Mouse (Mus musculus) spleen, adult 12 weeks (tissue): ENCODE results near the gene Syt1.

Experiments
- DNase-seq: peaks from one replicate; pipeline ENCODE4 v3.0.0; 2022; ENCODE audit warnings: low spot score

Gene Syt1

DNA sequence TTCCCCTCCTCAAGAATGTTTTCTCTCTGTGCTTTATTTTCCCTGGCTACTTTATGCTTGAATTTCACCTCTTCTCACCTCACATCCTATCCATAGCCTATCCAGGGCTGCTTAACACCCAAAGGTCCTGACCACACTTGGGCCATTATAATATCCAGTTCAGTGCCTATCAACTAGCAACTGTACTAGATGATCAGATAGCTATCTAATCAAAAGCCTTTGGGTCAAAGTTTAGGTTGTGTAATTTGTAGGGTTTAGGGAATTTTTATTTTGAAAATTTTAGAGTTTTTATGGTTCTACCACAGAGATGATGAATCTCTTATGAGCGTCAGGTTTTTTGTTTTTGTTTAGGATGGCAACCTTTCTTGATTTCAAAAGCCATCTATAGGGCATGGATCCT is 125.0 kb downstream of the Syt1 start:
- DNase-seq, result no peak

DNA sequence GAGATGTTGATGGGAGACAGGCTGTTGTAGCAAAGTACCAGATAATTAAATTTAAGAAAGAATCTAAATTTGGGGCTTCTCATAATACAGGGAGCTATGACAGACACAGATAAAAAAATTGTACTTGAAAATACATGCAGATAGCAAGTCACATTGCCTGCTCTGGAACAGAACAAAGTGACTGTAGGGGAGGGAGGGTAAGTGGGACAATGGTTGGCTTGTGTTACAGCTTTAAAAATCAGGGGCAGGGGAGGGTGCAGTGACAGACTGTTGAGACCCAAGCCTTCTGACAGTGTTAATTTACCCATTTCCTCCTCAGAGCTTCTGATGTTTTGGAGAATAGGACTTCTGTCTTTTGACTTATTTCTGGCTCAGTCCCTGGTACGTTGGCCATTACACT is 126.3 kb downstream of the Syt1 start:
- no peak for DNase-seq

DNA sequence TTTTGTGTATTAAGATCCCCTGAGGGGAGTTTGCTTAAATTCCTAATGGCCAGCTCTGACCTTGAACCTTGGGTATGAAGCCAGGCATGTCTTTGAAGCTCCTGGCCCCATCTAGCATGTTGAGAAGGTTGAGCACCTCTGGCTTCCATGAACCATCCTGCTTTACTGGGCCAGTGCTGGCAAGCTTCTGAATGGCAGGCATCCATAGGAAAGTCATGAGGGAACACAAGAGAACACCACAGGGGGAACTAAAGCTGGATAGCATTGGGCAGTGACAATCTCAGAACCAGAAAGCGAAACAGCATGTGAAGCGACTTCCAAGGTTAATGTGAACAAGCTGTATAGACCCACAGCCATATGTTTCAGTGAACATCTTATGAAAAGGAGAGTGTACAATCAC is 130.4 kb downstream of the Syt1 start:
- DNase-seq, result no peak

DNA sequence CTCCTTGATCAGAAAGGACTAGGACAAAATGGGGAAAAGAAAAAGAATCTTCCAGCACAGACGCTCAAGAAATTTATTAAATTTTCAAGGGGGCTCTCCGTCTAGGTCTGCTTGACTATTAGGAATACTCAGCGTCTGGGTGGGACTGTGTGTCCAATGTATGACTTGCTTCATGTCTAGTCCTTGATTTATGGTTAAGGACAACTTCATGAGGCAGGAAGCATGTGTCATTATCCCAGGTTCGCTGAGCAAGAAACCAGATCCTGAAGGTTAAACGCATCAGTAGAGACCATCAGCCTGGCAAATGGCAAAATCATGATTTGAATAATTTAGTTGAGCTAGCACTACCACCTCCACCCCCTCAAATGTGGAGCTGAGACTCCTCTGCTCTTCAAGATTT is 135.1 kb downstream of the Syt1 start:
- DNase-seq, result no peak

DNA sequence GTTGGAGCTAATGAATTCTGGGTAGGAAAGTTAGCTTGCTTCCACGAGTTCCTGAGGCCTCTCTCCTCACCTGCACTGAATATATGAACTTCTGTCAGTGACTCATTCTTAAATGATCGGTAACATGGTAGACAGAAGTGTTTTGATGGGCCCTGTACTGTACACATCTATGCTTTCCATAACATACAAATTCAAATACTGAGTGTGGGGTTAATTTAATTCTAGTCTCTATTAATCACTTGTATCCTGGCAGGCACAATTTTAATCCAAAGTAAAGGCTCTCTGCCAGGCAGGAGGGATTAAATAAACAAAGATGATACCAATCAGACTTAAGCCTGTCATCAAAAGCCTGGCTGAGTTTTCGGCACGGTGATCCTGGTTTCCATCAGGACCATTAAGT is 136.1 kb downstream of the Syt1 start:
- DNase-seq, result no peak

DNA sequence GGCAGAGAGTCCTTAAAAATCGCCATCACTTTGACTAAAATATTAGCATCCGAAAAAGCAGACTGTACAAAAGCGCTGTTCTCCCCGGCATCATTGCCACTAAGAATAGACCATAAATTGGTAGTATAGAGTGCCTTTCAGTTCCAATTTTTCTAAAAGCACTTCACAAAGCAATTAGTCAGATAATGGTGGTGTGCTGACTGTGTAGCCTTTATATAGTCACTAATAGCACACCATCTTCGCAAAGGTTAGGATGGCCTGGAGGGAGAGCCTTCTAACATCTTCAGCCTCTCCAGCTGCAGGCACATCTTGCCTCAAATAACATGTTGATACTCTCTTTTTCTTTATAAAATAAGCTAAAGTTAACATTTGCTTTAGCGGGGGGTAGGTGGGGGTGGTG is 138.4 kb downstream of the Syt1 start:
- no peak for DNase-seq

DNA sequence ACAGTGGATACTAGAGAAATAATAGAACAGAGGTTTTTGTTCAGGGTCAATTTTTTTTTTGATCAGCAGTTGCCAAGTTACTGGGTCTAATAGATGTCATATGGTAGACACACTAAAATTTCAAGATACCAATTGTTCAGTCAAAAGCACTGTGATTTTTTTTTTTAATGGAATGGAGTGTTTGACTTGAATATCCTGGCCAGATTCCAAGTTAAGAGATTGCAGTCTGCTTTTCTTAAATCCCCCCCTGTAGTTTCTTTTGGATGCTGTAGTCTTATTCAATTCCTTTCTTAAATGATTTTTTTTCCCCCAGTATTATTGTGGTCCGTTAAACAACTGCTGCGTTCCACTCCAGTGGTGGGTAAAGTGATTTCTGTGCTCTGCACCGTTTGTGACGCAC is 140.2 kb downstream of the Syt1 start:
- DNase-seq, result no peak

DNA sequence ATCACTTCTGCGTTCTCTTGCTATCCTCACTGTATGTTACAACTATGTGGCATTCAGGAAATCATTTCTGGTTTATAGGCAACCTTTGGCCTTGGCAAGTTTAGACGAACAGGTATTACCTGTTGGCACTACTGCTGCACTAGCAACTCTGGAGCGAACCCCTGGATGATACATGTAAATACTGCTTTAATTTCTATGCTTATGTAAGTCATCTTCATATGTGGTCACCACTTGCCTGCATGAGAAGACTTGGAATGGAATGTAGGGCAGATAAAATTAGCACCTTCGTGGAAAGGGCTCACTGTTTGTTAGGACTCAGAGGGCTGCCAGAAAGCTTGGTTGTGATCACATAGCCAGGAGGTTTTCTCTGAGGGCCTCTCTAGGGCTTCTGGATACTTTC is 142.6 kb downstream of the Syt1 start:
- no peak for DNase-seq

DNA sequence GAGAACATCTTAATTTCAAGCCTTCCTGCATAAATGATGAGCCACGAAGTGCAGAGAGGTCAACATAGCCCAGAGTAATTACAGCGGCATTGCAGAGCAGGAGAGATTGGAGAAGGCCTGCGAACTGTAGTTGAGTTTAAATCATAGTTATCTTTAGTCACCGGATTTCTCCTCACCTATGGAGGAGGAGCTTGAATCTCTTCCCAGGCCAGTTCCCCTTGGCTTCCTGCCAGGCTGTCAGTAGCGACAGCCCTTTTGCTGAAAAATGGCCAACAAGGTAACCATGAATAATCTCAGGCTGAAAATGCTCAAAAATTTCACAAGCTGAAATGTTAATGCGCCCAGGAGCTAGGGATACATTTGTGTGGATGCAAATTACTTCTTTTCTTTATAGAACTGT is 143.6 kb downstream of the Syt1 start:
- DNase-seq, result no peak

DNA sequence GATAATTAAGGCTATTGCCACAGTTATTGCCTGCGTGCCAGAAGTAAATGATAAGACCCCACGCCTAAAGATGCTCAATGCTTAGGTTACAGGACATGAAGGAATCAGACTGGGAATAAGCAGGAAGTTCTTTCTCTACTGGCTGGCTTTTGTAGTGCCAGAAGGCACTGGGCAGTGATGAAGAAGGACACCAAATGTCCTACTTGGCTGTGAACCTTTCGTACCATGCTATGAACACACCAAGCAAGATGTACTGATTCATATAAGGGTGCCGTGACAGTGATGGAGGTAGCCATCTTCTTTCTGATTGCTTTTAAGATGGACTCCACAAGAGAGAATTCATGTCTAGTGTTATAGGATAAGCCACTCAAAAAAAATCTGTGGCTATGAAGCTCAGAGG is 145.2 kb downstream of the Syt1 start:
- DNase-seq, result no peak

DNA sequence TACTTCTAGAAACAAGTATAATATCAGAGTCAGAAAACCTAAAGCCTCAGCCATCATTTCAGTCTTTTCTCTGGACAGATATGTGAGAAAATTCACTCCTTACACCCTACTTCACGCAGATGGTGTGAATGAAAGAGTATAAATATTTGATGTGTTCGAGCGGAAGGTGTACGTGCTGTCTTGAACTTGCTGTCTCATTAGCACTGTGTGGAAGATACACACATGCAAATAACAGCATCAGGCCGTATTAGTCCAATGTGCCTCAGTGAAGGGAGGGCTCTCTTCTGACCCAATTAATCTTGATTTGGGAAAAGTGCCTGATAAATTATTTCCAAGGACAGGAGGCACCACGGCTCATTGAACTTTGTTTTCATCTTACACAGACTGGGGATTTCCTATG is 154.8 kb downstream of the Syt1 start:
- no peak for DNase-seq

DNA sequence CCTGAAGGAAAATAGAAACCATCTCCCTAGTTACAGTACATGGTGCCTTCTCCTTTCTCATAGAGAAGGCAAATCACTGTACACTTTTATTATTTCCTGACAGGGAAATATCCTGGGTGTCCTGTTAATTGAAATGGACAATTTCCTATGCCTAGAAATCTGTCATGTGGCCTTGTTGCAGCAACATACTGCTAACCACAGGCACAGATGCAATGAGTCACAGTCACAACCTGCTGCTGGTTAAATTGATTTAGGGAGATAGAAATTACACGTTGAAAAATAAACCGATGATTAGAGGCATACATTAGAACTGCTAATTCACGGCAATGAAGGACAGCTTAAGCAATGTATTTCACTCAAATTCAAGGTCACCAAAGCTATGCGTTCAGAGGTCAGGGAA is 158.0 kb downstream of the Syt1 start:
- no peak for DNase-seq

DNA sequence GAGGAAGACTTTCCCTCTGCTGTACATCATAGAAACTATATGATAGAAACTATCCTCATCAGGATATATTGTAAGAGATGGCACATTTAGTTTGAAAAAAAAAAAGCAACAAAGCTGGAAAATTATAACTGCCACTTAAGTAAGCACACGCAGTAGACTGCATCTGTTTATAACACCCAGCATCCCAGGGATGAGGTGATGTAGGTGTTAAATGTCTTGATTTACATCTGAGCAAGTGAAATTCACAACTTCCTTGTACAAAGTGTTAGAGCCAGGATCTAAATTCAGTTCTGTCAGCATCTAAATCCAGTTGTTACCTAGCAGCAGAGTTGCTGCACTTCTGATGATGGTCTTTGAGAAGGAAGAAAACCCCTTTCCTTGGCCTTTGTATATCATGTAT is 173.3 kb downstream of the Syt1 start:
- no peak for DNase-seq

DNA sequence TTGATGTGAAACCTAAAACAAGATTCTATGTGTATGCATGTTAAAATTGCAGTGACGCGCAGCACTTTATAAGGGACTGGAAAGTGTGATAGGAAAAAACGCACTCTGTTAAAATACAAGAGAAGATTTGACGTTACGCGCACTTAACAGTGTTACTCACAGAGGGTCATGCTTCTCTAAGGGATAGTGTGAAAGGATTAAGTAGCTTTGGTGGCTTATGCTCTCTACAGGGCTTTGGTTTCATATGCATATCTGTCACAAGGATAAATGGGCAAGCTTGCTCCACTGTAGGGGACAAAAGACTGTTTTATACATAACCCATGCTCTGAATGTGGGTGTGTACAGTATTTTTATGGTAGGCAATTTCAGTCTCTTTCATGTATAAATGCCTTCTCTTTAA is 178.5 kb downstream of the Syt1 start:
- DNase-seq, result no peak

DNA sequence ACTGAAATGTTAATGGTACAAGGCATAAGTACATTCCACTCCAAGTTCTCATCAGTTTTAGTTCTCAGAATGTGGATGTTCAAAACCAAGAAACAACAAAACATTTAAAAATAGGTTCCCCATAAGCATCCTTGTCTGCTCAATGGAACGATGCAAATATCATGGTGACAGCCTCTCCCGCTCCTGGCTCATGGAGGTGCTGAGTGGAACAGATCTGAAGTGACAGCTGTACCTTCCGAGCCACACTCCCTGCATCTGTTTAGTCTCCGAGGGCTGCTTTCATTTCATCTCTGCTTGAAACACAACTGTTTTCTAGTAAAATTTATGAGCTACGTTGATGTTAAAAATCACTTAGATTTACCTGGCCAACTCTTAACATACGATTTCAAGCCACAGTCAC is 179.0 kb downstream of the Syt1 start:
- DNase-seq, result no peak

DNA sequence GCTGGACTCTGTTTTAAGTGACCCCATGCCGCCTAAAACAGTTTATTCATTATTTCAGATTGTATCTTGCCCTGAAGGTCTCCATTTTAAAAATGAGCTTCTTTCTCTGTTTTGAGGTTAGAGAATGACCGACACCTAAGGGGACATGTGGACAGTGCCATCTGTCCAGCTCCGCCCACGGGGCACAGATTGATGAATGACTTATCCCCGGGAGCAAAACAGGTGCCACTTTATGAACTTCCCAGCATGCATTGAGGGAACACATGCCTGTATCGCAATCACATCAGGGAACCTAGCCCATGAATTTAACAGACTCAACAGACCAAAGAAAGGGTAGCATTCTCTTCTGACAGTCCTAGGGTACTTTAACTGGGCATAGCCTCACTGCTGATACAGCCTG is 188.5 kb downstream of the Syt1 start:
- DNase-seq, result no peak

DNA sequence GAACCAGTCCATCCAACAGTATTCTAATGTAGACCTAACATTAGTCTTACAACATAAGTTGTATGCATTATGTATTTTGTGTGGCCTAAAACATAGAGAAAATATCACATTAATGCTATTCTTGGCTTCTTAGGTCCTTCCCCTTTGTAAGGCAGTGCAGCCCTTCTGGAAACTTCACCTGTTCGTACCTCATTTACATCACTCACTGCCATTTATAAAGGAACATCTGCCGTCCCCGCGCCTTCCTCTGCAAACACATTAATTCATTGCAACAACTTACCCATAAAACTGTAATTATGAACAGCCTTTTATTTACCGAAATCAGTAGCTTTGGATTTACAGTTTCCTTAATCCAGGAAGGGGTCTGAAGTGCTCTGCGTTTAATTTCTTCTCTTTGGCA is 195.4 kb downstream of the Syt1 start:
- DNase-seq, result no peak

DNA sequence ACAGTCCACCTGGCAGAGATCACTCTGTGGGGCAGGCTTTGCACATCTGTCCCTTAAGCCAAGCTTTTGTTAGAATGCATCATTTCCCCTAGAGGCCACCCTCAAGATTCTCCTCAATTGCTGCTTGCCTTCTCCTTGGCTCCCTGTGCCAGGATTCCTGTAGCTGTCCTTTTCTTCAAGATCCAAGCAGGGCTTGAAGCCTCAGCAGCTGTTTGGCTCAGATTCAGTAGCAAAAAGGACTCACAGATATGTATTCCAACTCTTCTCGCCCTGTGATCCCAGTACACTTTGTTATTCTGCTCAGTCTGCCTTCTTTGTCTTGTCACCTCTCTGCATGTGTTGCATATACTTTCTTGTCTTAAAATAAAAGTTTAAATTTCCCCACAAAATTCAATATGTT is 206.4 kb downstream of the Syt1 start:
- no peak for DNase-seq

DNA sequence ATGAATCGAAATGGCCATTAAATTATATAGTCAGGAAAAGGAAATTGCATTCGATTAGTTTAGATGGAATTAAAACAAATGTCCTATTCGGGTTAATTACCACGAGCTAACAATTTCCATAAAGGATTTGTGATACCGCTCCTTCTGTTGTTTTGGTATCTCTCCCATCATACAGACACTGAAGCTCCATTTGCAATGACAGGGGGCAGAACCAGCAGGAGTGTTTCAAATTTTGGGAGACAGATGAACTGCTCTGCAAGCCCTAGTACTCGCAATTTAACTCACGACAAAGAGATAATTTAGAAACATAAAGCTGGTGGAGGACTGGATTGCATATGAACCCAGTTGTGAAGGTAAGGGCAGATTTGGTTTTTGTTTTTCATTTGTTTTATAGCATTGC is 210.0 kb downstream of the Syt1 start:
- no peak for DNase-seq

DNA sequence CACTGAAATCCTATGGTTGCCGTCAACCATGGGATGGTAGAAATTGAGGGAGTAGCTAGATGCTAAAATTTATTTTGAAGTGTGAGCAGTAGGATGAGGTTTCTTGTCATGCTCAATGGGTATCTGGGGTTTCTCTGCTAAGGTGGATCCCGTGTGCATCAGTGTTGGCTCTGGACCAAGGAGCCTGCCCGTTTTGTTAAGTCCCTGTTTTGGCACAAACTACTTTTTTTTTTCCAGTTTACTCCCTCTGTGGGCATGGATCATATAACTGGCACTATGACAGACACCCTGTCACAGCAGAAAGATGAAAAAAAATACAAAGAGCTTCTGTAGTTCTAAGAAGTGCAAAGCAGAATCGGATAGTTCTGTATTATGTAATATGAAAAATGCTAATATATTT is 212.0 kb downstream of the Syt1 start:
- DNase-seq, result no peak

DNA sequence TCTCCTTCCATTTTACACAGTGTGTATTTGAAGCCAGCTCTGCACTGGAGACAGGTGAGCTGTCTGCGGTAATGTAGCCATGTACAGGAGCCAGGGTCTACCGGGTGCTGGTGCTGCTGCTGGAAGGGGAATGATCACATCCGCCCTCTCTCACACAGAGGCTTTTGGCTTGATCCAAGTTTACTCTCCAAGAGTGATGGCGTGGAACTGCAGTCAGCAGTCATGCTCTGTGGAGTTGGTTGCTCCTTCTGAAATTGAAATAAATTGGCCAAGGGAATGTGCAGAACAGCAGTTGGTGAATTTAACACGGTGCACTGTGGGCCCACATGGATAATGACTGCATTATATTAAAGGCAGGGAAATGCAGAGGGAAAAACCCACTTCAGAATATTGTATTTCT is 228.0 kb downstream of the Syt1 start:
- DNase-seq, result no peak

DNA sequence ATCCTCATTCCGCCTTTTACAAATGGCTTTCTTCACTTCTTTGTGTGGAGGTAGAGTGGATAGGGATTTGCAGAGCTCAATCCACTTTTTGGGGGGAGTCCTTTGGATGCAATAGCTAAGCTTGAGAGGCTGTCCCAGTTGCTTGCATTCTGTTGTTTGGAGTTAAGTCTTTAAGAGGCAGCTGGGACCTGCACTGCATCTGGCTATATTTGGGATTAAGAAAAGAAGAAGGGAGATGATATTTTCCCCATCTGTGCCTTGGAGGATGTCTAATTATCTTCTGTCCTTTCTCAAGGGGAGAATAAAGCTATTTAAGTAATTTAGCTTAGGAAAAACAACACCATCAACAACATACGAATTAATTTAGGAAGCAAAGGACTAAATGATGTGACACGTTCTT is 230.2 kb downstream of the Syt1 start:
- DNase-seq, result no peak

DNA sequence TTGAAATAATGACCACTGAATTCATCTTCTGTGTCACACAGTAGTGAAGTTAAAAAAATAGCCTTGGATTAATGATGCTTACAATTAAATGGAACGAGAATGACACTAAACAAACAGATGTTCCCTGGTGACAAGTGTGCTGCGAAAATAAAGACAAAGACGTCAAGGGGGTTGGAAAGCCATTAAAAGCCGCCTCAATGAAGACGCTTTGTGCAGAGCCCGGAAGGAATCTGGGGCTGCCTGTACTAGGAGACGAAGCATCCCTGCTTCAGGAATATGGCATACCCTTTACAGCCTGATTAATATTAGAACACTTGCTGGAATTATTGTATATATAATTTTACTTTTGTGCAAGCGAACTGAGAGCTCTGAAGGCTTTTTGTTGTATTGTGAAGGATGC is 234.0 kb downstream of the Syt1 start:
- no peak for DNase-seq

DNA sequence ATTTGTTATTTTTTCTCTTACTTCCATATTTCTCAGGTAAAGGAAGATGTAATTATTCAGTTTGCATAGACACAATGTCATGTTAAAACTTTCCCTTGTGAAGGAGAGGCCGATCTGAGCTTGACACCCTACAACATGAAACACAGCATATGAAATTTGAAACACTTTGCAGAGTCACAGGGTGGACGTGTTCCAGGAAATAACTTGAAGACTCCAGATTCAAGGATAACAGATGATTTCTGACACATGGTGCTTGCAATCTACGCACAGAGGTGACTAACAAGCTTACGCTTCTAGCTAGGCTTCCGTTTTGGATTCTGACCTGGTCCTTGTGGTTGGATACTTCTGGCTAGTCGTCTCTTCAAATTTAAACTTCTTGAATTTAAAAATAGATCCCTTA is 239.7 kb downstream of the Syt1 start:
- no peak for DNase-seq

DNA sequence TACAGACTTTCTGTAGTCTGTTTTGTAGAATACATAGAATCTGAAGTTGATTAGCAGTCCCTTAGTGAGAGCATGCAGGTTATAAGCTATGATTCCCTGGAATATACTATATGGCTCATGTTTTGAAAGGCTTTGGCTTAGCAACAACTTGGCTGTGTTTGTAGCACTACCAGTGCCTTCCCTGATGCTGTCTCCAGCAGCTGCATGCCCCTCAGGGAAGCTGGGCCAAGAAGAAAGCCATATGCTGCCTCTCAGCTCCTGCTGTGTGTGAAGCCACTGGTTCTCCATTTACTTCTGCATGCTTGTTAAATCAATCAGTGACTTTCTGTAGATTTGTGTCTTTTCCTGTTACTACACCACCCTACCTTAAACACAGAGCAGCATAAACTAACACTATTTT is 245.2 kb downstream of the Syt1 start:
- no peak for DNase-seq

DNA sequence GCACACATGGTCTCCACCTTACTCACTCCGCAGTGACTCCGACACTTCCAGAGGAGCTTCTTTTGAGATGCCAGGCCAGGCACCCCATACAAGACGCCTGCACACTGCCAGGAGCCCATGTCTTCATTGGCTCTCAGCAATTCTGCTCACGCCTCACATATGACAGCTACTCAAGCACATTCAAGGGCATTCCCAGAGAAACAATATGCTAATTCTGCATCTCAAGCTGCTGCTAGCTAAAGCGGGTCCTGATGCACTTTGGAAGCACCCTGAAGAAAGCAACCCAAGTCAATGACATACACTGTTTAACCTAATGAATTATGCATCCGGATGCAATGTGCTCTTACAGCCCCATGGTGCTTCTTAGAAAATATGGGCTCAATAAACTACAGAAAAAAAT is 247.1 kb downstream of the Syt1 start:
- no peak for DNase-seq
